Mouse (Mus musculus) spleen, adult 2 months (tissue): Measurements from ENCODE around the gene Rab43.

ENCODE experiments used
- CTCF ChIP-seq: fragments of 200-500 bp; IDR thresholded peaks from 2 replicates; pipeline ENCODE4 v1.5.1; 2011; ENCODE audit warnings: mild to moderate bottlenecking, inconsistent platforms; ENCODE audit not compliant: insufficient read depth, insufficient read length, insufficient replicate concordance; ENCODE audit errors: extremely low read depth
- POLR2A ChIP-seq: fragments of 200-500 bp; IDR thresholded peaks from 2 replicates; pipeline ENCODE4 v1.6.1; 2011; ENCODE audit warnings: low read depth, low read length, inconsistent platforms

- TF ChIP-seq CTCF (no peak), POLR2A (peak; percentile 76)
These were observed 39.1 kb upstream of the Rab43 start, which contains the start of gene Cnbp for GRCm38 (mm10) chr6:87850900-87851614.
